Mouse (Mus musculus) bone marrow, adult 2 months (tissue): ENCODE measurements at regions not wholly inside any gene's neighbourhood (a gene's known extent, or its start where the extent isn't known, plus 50 kb on each side); places are given as distances from the start of the nearest gene placed in this dataset.

ENCODE experiments used
- H3K27ac ChIP-seq: fragments of 200-500 bp; 2 replicates; pipeline ENCODE4 v1.5.1; 2012; ENCODE audit warnings: low read depth, mild to moderate bottlenecking, control low read depth, inconsistent platforms, low read length; ENCODE audit not compliant: control insufficient read depth, poor library complexity, insufficient read depth
- H3K4me1 ChIP-seq: fragments of 200-500 bp; 2 replicates; pipeline ENCODE4 v1.6.1; 2011; ENCODE audit warnings: low read length; ENCODE audit not compliant: control insufficient read depth, insufficient read depth
- H3K4me3 ChIP-seq: fragments of 200-500 bp; replicated peaks from 2 replicates; pipeline ENCODE3; 2011; ENCODE audit warnings: mild to moderate bottlenecking, low read depth, low read length, control low read depth; ENCODE audit not compliant: control insufficient read depth
- CTCF ChIP-seq: fragments of 200-500 bp; IDR thresholded peaks from 2 replicates; pipeline ENCODE4 v1.5.1; 2011; ENCODE audit warnings: low read length, control low read depth; ENCODE audit not compliant: control insufficient read depth, insufficient read depth
- POLR2A ChIP-seq: fragments of 200-500 bp; IDR thresholded peaks from 2 replicates; pipeline ENCODE4 v1.6.1; 2011; ENCODE audit warnings: low read depth, mild to moderate bottlenecking, control low read depth, low read length, borderline replicate concordance; ENCODE audit not compliant: control insufficient read depth
- WGBS: fragments of 180-500 bp; shearing (Covaris S2); methylation state at CpG from one replicate; pipeline ENCODE4 v1.1.7; 2018; 5-methylcytosine and 5-hydroxymethylcytosine counted together

DNA sequence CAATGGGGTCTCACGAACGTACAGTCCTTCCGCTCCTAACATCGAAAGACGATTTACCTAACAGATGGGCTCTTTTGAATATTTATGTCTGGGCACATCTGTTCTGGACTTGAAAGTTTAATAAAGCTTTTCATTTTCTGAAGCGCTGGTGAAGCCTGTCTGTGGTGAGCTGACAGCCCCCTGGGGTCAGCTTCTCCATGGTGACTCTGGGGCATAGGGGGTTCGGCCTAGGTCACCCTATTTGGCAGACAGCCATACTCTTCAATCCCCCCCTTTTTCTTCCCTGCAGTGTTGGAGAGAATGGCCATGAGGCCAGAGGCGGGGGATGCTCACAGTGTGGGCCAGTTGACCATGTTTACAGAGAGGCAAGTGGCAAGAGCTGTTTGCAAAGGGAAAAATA lies 232.8 kb downstream of the Slc4a3 start:
- no peak for TF ChIP-seq CTCF
- no peak for TF ChIP-seq POLR2A
- 88% methylated on average over 8 of the region's 8 CpGs for WGBS
- no peak overlapping the region for H3K4me3 ChIP-seq
- H3K4me1 ChIP-seq, result no peaks in the 10 kb centered on the region
- H3K27ac ChIP-seq, result no peak overlapping the region

DNA sequence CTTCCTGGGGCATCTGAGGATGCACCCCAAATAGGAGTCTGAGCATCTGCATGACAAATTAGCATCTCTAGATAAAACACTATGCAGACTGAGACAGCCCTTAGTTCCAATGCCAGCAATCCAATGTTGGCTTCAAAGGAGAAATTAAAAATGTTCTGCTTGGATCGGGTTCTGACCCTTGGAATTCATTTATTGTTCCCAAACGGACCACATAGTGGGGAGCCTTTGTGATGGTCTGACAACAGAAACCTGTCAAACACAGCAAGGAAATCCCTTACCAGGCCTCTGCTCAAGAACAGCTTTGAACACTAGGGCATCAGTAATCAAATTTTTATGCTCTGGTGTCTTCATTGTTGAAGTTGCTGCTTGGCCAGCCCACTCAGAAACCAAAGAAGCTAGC lies 237.1 kb downstream of the Slc4a3 start:
- Histone ChIP-seq H3K27ac (no peak overlapping the region), H3K4me1 (no peaks in the 10 kb centered on the region), H3K4me3 (no peak overlapping the region)
- 71% methylated on average over 2 of the region's 2 CpGs for WGBS
- TF ChIP-seq CTCF (no peak), POLR2A (no peak)

DNA sequence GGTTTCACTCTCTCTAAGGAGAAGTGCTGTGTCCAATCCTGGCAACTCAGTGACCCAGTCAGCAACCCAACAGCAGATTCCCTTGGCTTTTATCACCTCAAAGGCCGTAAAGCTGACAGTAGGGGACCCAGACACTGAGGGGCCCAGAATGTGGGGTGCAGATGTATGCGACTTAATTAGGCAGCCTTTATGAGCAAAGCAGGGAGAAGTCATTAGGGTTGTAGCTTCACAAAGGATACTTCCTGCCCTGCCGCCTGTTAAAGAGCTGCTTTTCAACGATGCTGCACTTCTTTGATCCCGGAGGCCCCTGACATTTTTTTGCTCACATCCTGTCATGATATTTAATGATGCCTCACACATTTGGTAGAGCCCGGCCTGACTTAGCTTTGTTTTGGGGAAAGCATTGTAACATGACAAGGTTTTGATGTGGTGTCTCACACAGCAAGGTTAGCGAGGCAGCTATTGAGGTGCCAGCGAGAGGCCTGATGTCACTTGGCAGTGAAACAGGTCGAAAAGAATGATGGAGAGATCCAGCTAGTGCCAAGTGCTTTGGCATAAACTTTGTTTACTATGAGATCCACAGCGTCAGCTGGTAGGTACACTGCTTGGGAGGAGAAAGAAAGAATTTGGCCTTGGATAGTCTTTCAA lies 240.2 kb downstream of the Slc4a3 start:
- no peak overlapping the region for H3K27ac ChIP-seq
- H3K4me1 ChIP-seq, result no peaks in the 10 kb centered on the region
- H3K4me3 ChIP-seq, result no peak overlapping the region
- 61% methylated on average over 10 of the region's 10 CpGs for WGBS
- TF ChIP-seq POLR2A (no peak), CTCF (no peak)

DNA sequence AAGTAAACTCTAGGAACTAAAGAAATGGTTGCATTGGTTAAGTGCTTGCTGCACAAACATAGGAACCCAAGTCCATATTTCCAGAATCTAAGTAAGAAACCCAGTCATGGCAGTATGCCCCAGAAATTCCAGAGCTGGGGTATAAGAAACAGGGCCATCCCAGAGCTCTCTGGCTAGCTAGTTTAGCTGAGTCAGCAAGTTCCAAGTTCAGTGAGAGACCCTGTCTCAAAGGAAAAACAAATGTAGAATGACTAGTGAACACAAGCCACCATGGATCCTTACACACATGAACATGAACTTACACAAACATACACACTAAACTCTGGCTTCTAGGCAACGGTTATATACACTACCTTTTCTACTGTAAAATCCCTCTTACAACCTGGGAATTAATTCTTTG lies 245.4 kb downstream of the Slc4a3 start:
- Histone ChIP-seq H3K4me3 (no peak overlapping the region), H3K4me1 (no peaks in the 10 kb centered on the region), H3K27ac (no peak overlapping the region)
- 78% methylated on average over 1 of the region's 1 CpGs for WGBS
- TF ChIP-seq POLR2A, result no peak
- no peak for TF ChIP-seq CTCF

DNA sequence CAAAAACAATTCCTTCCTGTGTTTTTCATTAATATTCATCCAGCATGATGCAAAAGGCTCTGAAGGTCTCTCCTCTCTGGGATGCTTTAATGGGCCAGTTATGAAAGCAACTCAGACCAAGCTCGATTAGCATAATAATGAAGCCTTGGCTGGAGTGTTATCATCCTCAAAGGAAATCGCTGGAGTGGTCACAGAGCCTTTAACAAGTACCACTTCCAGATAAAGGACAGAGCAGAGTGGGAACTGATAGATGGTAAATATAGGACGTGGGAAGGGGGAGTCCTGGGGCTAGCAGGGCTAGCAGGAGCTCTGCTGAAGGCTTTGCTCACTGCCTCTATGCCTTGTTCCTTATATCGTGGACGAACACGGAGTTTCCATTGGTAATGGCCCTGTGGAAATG lies 251.7 kb downstream of the Slc4a3 start:
- Histone ChIP-seq H3K4me1 (no peaks in the 10 kb centered on the region), H3K4me3 (no peak overlapping the region), H3K27ac (no peak overlapping the region)
- TF ChIP-seq POLR2A (no peak), CTCF (no peak)
- WGBS, result 67% methylated on average over 6 of the region's 6 CpGs

DNA sequence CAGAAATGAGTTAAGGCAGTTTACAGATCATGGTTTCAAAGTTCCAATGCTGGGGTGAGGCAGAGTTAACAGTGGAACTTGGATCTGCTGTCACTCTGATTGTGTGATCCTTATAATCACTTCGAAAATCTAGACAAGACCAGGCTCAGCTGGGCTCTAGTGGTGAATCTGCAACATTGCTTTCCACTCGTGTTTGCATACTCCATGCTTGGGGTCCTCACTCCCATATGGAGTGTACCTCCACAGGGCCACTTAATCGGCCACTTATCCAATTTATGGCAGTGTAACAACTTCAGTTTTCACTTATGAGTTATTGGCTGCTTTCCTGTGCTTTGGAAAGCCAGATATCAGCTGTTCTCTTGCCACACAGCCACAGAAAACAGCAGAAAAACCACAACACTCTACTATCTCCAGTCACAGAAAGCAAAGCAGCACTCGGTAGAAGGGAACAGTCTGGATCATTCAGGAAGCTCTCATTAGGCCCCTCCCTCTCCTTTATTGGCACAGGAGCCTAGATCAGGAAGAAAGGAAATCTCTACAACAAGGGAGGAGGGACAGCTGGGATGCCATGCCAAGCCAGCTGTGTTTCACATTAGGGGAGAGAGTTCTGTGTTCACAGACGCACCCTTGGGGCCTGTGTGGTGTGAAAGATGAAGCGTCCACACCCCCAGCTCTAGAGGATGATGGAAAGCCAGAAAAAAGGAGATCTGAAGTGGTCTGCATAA lies 252.5 kb downstream of the Slc4a3 start:
- Histone ChIP-seq H3K4me3 (no peak overlapping the region), H3K4me1 (no peaks in the 10 kb centered on the region), H3K27ac (no peak overlapping the region)
- 38% methylated on average over 6 of the region's 6 CpGs for WGBS
- TF ChIP-seq CTCF (no peak), POLR2A (no peak)

DNA sequence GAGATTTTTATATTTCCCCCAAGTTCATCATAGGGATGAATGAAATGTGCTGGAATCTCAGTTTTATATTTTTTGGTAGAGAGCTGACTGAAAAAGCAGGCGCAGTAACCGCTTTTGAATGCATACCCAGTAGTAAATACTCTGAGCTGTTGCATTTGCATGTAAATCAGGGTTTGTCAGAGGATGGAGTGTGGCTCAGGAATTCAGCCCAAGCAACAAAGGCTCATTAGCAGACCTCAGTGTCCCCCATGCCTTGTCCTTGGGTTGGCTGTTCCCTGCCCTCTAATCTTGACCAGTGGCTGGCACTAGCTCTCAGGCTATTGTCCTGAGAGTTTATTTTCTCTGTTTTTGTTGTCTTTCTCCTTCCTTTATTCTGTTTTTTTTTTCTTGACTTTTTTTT lies 258.4 kb downstream of the Slc4a3 start:
- 79% methylated on average over 2 of the region's 2 CpGs for WGBS
- Histone ChIP-seq H3K4me3 (no peak overlapping the region), H3K4me1 (no peaks in the 10 kb centered on the region), H3K27ac (no peak overlapping the region)
- no peak for TF ChIP-seq POLR2A
- TF ChIP-seq CTCF, result no peak

DNA sequence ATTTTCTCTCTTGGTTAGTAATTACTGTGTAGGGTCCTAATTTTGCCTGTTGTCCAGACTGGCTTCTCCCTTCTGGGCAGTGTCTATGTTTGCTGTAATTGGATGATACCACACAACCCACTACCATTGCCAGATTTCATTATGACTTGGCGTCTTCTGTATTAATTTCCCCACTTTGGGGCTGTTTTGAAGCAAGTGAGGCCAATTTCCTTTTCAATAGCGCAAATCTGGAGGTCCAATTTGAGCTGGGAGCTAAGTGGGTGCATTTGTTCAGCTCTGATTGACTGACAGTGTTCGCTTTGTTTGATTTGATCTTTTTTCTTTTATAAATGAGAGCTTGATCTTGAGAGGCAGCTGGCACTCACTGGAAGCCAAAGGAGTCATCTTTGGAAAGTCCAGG lies 266.4 kb downstream of the Slc4a3 start:
- no peak overlapping the region for H3K27ac ChIP-seq
- TF ChIP-seq CTCF (no peak), POLR2A (no peak)
- H3K4me3 ChIP-seq, result no peak overlapping the region
- WGBS, result 71% methylated on average over 3 of the region's 3 CpGs
- no peaks in the 10 kb centered on the region for H3K4me1 ChIP-seq

DNA sequence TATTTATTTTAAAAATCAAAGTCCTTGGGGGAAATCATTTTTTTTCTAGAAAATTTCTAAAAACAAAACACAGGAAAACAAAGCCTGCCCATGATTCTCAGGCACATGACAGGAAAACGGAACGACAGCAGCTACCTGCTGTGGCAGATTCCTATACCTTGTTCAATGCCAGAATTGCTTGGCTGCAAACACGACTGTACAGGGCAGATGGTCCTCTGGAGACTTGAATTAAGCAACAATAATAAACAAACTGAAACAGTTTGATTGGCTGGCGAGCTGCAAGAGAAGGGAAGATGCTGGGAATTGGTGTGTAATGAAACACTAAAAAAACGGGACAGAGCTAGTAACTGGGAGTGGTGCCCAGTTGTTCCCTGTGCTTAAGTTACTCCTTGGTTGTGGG lies 280.1 kb downstream of the Slc4a3 start:
- no peak for TF ChIP-seq CTCF
- no peak for TF ChIP-seq POLR2A
- Histone ChIP-seq H3K4me3 (no peak overlapping the region), H3K27ac (no peak overlapping the region), H3K4me1 (no peaks in the 10 kb centered on the region)
- 60% methylated on average over 5 of the region's 5 CpGs for WGBS
